Mouse (Mus musculus) heart, postnatal 0 days (tissue): ENCODE measurements around the gene Zgrf1. TPM values are rescaled to one million over a fixed set of nuclear protein-coding genes. Genes with fewer than 3 reads are reported as not detected.
A peak's percentile ranks its signal among the peaks of the same experiment; 100 is the strongest.

Experiments
- ATAC-seq: fragments of 200-750 bp; cut with Nextera tagmentation; 2 replicates; pipeline ENCODE4 v1.8.0; 2017; ENCODE audit warnings: low read depth, moderate number of reproducible peaks, moderate library complexity; ENCODE audit not compliant: insufficient read depth
- DNase-seq: peaks from one replicate; pipeline ENCODE4 v3.0.0-alpha.2; 2016; ENCODE audit warnings: low spot score
- H3K27ac ChIP-seq: fragments of 300-500 bp; sonication (generic); 2 replicates; pipeline ENCODE4 v1.5.1; 2014; ENCODE audit warnings: low read depth, mild to moderate bottlenecking
- H3K27me3 ChIP-seq: fragments of 300-500 bp; sonication (generic); 2 replicates; pipeline ENCODE4 v1.6.1; 2014; ENCODE audit warnings: low read length, mixed read lengths; ENCODE audit not compliant: control insufficient read depth, insufficient read depth
- H3K36me3 ChIP-seq: fragments of 300-500 bp; sonication (generic); replicated peaks from 2 replicates; pipeline ENCODE4 v1.6.1; 2014; ENCODE audit warnings: low read length, mixed read lengths; ENCODE audit not compliant: control insufficient read depth, insufficient read depth
- H3K4me1 ChIP-seq: fragments of 300-500 bp; sonication (generic); 2 replicates; pipeline ENCODE4 v1.6.1; 2014; ENCODE audit warnings: antibody characterized with exemption; ENCODE audit not compliant: control insufficient read depth, insufficient read depth
- H3K4me2 ChIP-seq: fragments of 300-500 bp; sonication (generic); 2 replicates; pipeline ENCODE4 v1.6.1; 2014; ENCODE audit warnings: low read depth, mild to moderate bottlenecking, low read length, moderate library complexity
- H3K4me3 ChIP-seq: fragments of 300-500 bp; sonication (generic); 2 replicates; pipeline ENCODE4 v1.5.1; 2014; ENCODE audit warnings: low read depth, low read length
- H3K9ac ChIP-seq: fragments of 300-500 bp; sonication (generic); replicated peaks from 2 replicates; pipeline ENCODE4 v1.6.1; 2014; ENCODE audit warnings: low read depth, low read length, mixed read lengths
- H3K9me3 ChIP-seq: fragments of 300-500 bp; sonication (generic); replicated peaks from 2 replicates; pipeline ENCODE4 v1.6.1; 2016; ENCODE audit warnings: low read length; ENCODE audit not compliant: control insufficient read depth
- CTCF ChIP-seq: IDR thresholded peaks from 2 replicates; pipeline ENCODE4 v1.5.1; 2016; ENCODE audit warnings: antibody characterized with exemption, control low read depth, low read depth
- EP300 ChIP-seq: IDR thresholded peaks from 2 replicates; pipeline ENCODE4 v1.6.1; 2016; ENCODE audit warnings: antibody characterized with exemption, low read depth
- WGBS: fragments of 180-500 bp; shearing (Covaris S2); extraction: QIAGEN DNeasy Blood & Tissue Kit; methylation state at CpG from one replicate; pipeline ENCODE4 v1.1.7; 2014; 5-methylcytosine and 5-hydroxymethylcytosine counted together
- polyA plus RNA-seq: library from polyadenylated mRNA; unstranded; fragments of >200 nt; fragmentation: Nextera tagmentation; extraction: Ambion mirVana; gene quantifications from 2 replicates; pipeline ENCODE4 v1.2.1, GENCODE M21; 2015
- total RNA-seq: library from RNA; depleted of rRNA; stranded (reverse); fragments of >200 nt; gene quantifications from 2 replicates; pipeline ENCODE4 v1.2.3, GENCODE M21; 2014; ENCODE audit warnings: low replicate concordance

Zgrf1 gene
- total and polyA plus RNA-seq, 2 experiments from 2014 or later = 2.3 to 6.4 TPM

DNA sequence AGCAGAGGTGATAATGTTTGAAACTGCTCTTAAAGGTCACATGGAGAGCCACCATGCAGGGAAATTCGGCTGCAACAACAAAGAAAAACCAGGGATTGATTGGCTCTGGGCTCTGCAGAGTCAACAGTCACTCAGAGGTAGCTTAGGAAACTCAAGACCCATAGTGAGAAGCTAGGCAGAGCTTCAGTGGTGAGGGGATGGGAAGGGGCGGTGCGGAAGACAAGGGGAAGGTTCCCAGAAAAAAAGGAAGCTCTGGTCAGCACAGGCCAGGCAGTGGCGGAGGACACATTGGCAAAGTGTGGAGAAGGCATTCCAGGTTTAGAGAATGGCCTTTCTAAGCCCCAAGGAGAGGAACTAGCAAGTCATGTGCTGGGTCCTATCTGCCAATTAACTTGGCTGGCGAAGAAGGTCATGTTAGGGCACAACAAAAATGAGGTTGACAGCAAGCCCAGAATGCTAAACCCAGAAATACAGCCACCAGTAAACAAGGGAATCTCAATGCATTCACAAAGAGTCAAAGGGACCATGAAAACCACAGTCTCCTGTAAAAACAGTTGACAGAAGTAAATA is 25.7 kb upstream of the Zgrf1 start:
- H3K9me3 ChIP-seq = no peaks in the 10 kb centered on the region
- DNase-seq (peak; percentile 78), ATAC-seq (peak; percentile 70)
- no peaks in the 10 kb centered on the region for H3K36me3 ChIP-seq
- TF ChIP-seq EP300 = no peak
- no peak for TF ChIP-seq CTCF
- no peaks in the 10 kb centered on the region for H3K27me3 ChIP-seq
- 56% methylated on average over 5 of the region's 5 CpGs for WGBS
- H3K4me1 ChIP-seq = 0 out of 2 replicates have a peak, but pooled peaks cover 10% of the 10 kb centered on the region
- H3K9ac ChIP-seq = no peak overlapping the region
- H3K4me3 ChIP-seq = no peak overlapping the region
- peak overlapping the region; percentile 85 for H3K27ac ChIP-seq
- H3K4me2 ChIP-seq = no peak overlapping the region

DNA sequence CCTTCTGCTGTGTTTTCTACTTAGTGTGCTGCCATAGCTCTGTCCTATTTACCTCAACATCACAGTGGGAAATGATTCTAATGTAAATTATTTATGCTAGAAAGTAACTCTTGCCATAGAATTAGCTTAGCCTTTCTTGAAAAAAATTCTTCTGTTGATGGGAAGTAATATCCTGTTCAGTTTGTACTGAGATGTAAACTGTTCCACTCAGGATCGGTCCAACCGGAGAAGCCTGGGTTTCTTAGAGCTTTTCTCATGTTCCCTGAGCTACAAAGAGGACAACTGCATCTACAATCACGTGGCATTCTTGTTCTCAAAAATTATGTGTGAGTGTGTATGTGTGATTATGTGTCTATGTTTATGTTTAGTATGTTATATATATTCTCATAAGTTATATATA is 24.1 kb upstream of the Zgrf1 start:
- no peaks in the 10 kb centered on the region for H3K9me3 ChIP-seq
- no peak overlapping the region for H3K4me2 ChIP-seq
- 0 out of 2 replicates have a peak, but pooled peaks cover 10% of the 10 kb centered on the region for H3K4me1 ChIP-seq
- H3K4me3 ChIP-seq = no peak overlapping the region
- H3K27me3 ChIP-seq = no peaks in the 10 kb centered on the region
- DNase-seq (no peak), ATAC-seq (no peak)
- TF ChIP-seq CTCF (no peak), EP300 (no peak)
- WGBS = 87% methylated on average over 3 of the region's 3 CpGs
- H3K36me3 ChIP-seq = no peaks in the 10 kb centered on the region
- H3K9ac ChIP-seq = no peak overlapping the region
- no peak overlapping the region for H3K27ac ChIP-seq

DNA sequence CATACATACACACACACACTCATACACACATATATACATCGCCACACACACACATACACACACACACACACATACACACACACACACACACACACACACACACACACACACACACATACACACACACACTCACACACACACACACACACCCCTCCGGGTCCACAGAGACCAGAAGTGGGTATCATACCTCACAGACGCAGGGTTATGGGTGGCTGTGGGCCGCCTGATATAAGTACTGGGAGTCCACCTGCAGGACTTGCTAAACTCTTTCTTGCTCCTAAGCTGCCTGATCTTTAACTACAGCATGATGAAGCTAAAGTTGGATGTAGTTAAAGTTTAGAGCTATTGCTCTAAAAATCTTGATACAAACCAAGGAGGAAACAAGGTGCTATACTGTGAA is 23.5 kb upstream of the Zgrf1 start:
- H3K4me1 ChIP-seq = 0 out of 2 replicates have a peak, but pooled peaks cover 10% of the 10 kb centered on the region
- H3K27ac ChIP-seq = no peak overlapping the region
- ATAC-seq (no peak), DNase-seq (no peak)
- TF ChIP-seq CTCF (no peak), EP300 (no peak)
- no peaks in the 10 kb centered on the region for H3K27me3 ChIP-seq
- 73% methylated on average over 4 of the region's 4 CpGs for WGBS
- H3K4me3 ChIP-seq = no peak overlapping the region
- no peak overlapping the region for H3K4me2 ChIP-seq
- 0 out of 2 replicates have a peak overlapping the region, but pooled peaks have one; percentile 17 for H3K9ac ChIP-seq
- no peaks in the 10 kb centered on the region for H3K36me3 ChIP-seq
- H3K9me3 ChIP-seq = no peaks in the 10 kb centered on the region

DNA sequence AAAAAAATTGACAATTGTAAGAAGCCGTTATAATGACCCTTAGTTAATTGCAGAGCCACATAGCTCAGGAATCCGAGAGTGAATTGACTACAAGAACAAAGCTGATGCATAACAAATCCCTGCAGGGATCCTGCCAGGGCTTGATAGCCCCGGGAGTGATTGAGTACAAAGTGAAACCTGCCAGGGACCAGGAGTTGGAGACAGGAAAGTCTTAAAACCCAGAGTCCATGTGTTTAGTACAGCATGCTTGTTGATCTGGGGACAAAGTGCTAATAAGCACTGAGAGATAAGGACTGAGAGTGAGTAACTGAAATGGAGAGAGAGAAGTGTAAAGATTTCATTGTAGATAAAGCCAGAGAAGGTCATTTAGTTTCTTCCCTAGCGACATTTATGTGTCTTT is 23.0 kb upstream of the Zgrf1 start:
- 18% methylated on average over 4 of the region's 4 CpGs for WGBS
- Histone ChIP-seq H3K4me3 (no peak overlapping the region), H3K4me1 (0 out of 2 replicates have a peak, but pooled peaks cover 10% of the 10 kb centered on the region), H3K4me2 (peak overlapping the region; percentile 21; the same call in 1 of the 2 replicates), H3K36me3 (no peaks in the 10 kb centered on the region), H3K27ac (peak overlapping the region; percentile 36), H3K9me3 (no peaks in the 10 kb centered on the region), H3K27me3 (no peaks in the 10 kb centered on the region), H3K9ac (0 out of 2 replicates have a peak overlapping the region, but pooled peaks have one; percentile 17)
- ATAC-seq = no peak
- no peak for TF ChIP-seq EP300
- DNase-seq = no peak

DNA sequence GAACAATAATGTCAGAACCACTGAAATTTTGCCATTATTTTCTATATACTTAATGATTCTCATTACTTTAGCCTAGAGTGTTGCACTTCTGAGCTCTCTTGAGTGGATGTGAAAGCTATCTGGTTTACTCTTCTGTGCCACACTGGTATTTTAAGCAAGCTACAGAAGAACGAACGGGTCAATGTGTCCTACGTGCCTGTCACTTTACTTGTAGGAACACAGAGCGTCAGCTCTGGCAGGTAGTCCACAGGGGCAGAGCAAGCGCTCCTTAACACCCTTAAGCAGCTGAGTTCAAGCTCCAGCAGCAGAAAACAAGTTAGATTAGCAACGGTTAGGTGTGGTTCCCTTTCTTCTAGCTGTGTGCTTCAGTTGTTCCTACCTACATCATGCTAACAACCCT is 14.1 kb upstream of the Zgrf1 start:
- no peak overlapping the region for H3K9ac ChIP-seq
- no peak for TF ChIP-seq CTCF
- H3K36me3 ChIP-seq = peaks cover 38% of the 10 kb centered on the region
- WGBS = 39% methylated on average over 6 of the region's 6 CpGs
- H3K27ac ChIP-seq = peak overlapping the region; percentile 84
- H3K4me3 ChIP-seq = no peak overlapping the region
- no peaks in the 10 kb centered on the region for H3K27me3 ChIP-seq
- no peaks in the 10 kb centered on the region for H3K4me1 ChIP-seq
- DNase-seq = peak; percentile 41
- no peak overlapping the region for H3K4me2 ChIP-seq
- H3K9me3 ChIP-seq = no peaks in the 10 kb centered on the region
- ATAC-seq = peak; percentile 87

DNA sequence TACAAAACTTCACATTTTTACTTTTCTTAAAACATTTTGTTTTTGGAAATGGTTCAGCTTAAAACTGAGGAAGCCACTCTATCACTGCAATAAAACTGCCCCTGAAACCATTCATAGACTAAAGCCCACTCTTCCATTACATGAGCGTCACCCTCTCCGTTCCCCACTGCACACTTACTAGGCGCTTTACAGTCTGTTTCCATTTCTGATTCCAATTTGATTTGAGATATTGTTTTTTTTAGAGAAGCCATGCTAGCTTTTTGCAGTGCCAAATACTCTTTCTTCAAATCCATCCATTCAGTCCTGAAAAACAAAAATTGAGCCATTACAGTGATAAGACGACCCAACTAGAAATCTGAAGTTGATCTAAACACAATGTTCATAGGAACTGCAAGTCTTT is 9.3 kb upstream of the Zgrf1 start:
- Histone ChIP-seq H3K36me3 (peaks cover 56% of the 10 kb centered on the region), H3K27ac (no peak overlapping the region), H3K9ac (no peak overlapping the region), H3K27me3 (no peaks in the 10 kb centered on the region), H3K4me1 (no peaks in the 10 kb centered on the region), H3K9me3 (no peaks in the 10 kb centered on the region), H3K4me2 (no peak overlapping the region), H3K4me3 (no peak overlapping the region)
- WGBS = 87% methylated on average over 4 of the region's 4 CpGs
- DNase-seq = no peak
- no peak for ATAC-seq
- TF ChIP-seq EP300 (no peak), CTCF (no peak)
